Mouse (Mus musculus) neural tube, embryonic 14.5 days (tissue): Measurements from ENCODE around the gene Cnga1. TPM values are rescaled to one million over a fixed set of nuclear protein-coding genes. Genes with fewer than 3 reads are reported as not detected.
A peak's percentile ranks its signal among the peaks of the same experiment; 100 is the strongest.

Experiments
- ATAC-seq: fragments of 200-750 bp; cut with Nextera tagmentation; 2 replicates; pipeline ENCODE4 v1.8.0; 2017; ENCODE audit warnings: low read depth, mild to moderate bottlenecking, moderate TSS enrichment, moderate library complexity
- H3K27ac ChIP-seq: fragments of 300-500 bp; sonication (generic); 2 replicates; pipeline ENCODE4 v1.5.1; 2014; ENCODE audit warnings: low read depth, mild to moderate bottlenecking, control low read depth, low read length, moderate library complexity, mixed read lengths
- H3K27me3 ChIP-seq: fragments of 300-500 bp; sonication (generic); 2 replicates; pipeline ENCODE4 v1.6.1; 2014; ENCODE audit warnings: low read length; ENCODE audit not compliant: control insufficient read depth, insufficient read depth
- H3K36me3 ChIP-seq: fragments of 300-500 bp; sonication (generic); 2 replicates; pipeline ENCODE4 v1.6.1; 2014; ENCODE audit warnings: low read length, mixed read lengths; ENCODE audit not compliant: control insufficient read depth, insufficient read depth
- H3K4me1 ChIP-seq: fragments of 300-500 bp; sonication (generic); 2 replicates; pipeline ENCODE4 v1.6.1; 2014; ENCODE audit warnings: low read length; ENCODE audit not compliant: control insufficient read depth, insufficient read depth
- H3K4me2 ChIP-seq: fragments of 300-500 bp; sonication (generic); 2 replicates; pipeline ENCODE4 v1.6.1; 2014; ENCODE audit warnings: mild to moderate bottlenecking, low read depth, low read length, control low read depth
- H3K4me3 ChIP-seq: fragments of 300-500 bp; sonication (generic); 2 replicates; pipeline ENCODE4 v1.5.1; 2014; ENCODE audit warnings: low read depth, low read length, control low read depth, mixed read lengths
- H3K9ac ChIP-seq: fragments of 300-500 bp; sonication (generic); replicated peaks from 2 replicates; pipeline ENCODE4 v1.6.1; 2014; ENCODE audit warnings: low read depth, mild to moderate bottlenecking, control low read depth, low read length, mixed read lengths
- H3K9me3 ChIP-seq: fragments of 300-500 bp; sonication (generic); 2 replicates; pipeline ENCODE4 v1.6.1; 2016; ENCODE audit warnings: low read length; ENCODE audit not compliant: control insufficient read depth
- WGBS: fragments of 180-500 bp; shearing (Covaris S2); extraction: QIAGEN DNeasy Blood & Tissue Kit; methylation state at CpG from one replicate; pipeline ENCODE4 v1.1.7; 2014; 5-methylcytosine and 5-hydroxymethylcytosine counted together
- polyA plus RNA-seq: library from polyadenylated mRNA; unstranded; fragments of >200 nt; fragmentation: Nextera tagmentation; extraction: Ambion mirVana; gene quantifications from 2 replicates; pipeline ENCODE4 v1.2.1, GENCODE M21; 2014

The Cnga1 gene
- polyA plus RNA-seq, 1 experiment from 2014 or later = not detected

GRCm38 (mm10) chr5:72647418-72647907, 3.4 kb upstream of the Cnga1 start, which contains the start of gene Nipal1:
Gene Nipal1, plus strand, starts transcription at chr5:72647795.
- Histone ChIP-seq H3K27ac (no peak within 1 kb of the TSS), H3K9ac (peak within 1 kb of the TSS; percentile 44; the same call in 1 of the 2 replicates), H3K27me3 (peaks cover 6% of the 10 kb centered on the region; the same call in 1 of the 2 replicates), H3K4me3 (peak within 1 kb of the TSS; percentile 41), H3K36me3 (no peaks in the 10 kb centered on the region), H3K9me3 (no peaks in the 10 kb centered on the region), H3K4me2 (peak within 1 kb of the TSS; percentile 95), H3K4me1 (no peaks in the 10 kb centered on the region)
- WGBS = under 1% methylated on average over 25 of the region's 25 CpGs
- peak; percentile 94 for ATAC-seq

- 29% methylated on average over 10 of the region's 10 CpGs for WGBS
- ATAC-seq = 0 out of 2 replicates have a peak, but pooled peaks have one; percentile 28
- H3K36me3 ChIP-seq = no peaks in the 10 kb centered on the region
- peak overlapping the region; percentile 95 for H3K4me2 ChIP-seq
- H3K9ac ChIP-seq = 0 out of 2 replicates have a peak overlapping the region, but pooled peaks have one; percentile 44
- H3K4me3 ChIP-seq = peak overlapping the region; percentile 41
- H3K27me3 ChIP-seq = peaks cover 6% of the 10 kb centered on the region; the same call in 1 of the 2 replicates
- H3K9me3 ChIP-seq = no peaks in the 10 kb centered on the region
- no peaks in the 10 kb centered on the region for H3K4me1 ChIP-seq
- no peak overlapping the region for H3K27ac ChIP-seq
Observed at GRCm38 (mm10) chr5:72646996-72647395, 2.9 kb upstream of the Cnga1 start.

GRCm38 (mm10) chr5:72646131-72646530, 2.1 kb upstream of the Cnga1 start:
- no peak overlapping the region for H3K4me2 ChIP-seq
- WGBS = 46% methylated on average over 10 of the region's 10 CpGs
- no peak overlapping the region for H3K27ac ChIP-seq
- no peak for ATAC-seq
- H3K36me3 ChIP-seq = no peaks in the 10 kb centered on the region
- no peak overlapping the region for H3K4me3 ChIP-seq
- H3K4me1 ChIP-seq = no peaks in the 10 kb centered on the region
- peaks cover 6% of the 10 kb centered on the region; the same call in 1 of the 2 replicates for H3K27me3 ChIP-seq
- no peaks in the 10 kb centered on the region for H3K9me3 ChIP-seq
- no peak overlapping the region for H3K9ac ChIP-seq

- H3K27ac ChIP-seq = no peak overlapping the region
- H3K36me3 ChIP-seq = no peaks in the 10 kb centered on the region
- no peak overlapping the region for H3K4me2 ChIP-seq
- no peaks in the 10 kb centered on the region for H3K9me3 ChIP-seq
- 67% methylated on average over 7 of the region's 7 CpGs for WGBS
- no peak overlapping the region for H3K9ac ChIP-seq
- H3K27me3 ChIP-seq = peaks cover 6% of the 10 kb centered on the region; the same call in 1 of the 2 replicates
- H3K4me3 ChIP-seq = no peak overlapping the region
- ATAC-seq = no peak
- no peaks in the 10 kb centered on the region for H3K4me1 ChIP-seq
Observed at GRCm38 (mm10) chr5:72643655-72644054, 420 bp downstream of the Cnga1 start.

GRCm38 (mm10) chr5:72640072-72640471, 4.0 kb downstream of the Cnga1 start:
- WGBS = 88% methylated on average over 1 of the region's 1 CpGs

GRCm38 (mm10) chr5:72636576-72636975, 7.5 kb downstream of the Cnga1 start:
- no peak overlapping the region for H3K4me3 ChIP-seq
- no peak for ATAC-seq
- no peak overlapping the region for H3K27ac ChIP-seq
- no peak overlapping the region for H3K4me2 ChIP-seq
- H3K9me3 ChIP-seq = no peaks in the 10 kb centered on the region
- no peaks in the 10 kb centered on the region for H3K36me3 ChIP-seq
- H3K9ac ChIP-seq = no peak overlapping the region
- WGBS = 91% methylated on average over 3 of the region's 3 CpGs
- H3K27me3 ChIP-seq = no peaks in the 10 kb centered on the region
- no peaks in the 10 kb centered on the region for H3K4me1 ChIP-seq

More at GRCm38 (mm10) chr5:72640072-72640471, 4.0 kb downstream of the Cnga1 start:
- H3K9me3 ChIP-seq = no peaks in the 10 kb centered on the region
- H3K4me3 ChIP-seq = no peak overlapping the region
- no peak overlapping the region for H3K27ac ChIP-seq
- no peak overlapping the region for H3K4me2 ChIP-seq
- no peak overlapping the region for H3K9ac ChIP-seq
- no peak for ATAC-seq
- H3K27me3 ChIP-seq = no peaks in the 10 kb centered on the region; the same call in 1 of the 2 replicates
- no peaks in the 10 kb centered on the region for H3K36me3 ChIP-seq
- no peaks in the 10 kb centered on the region for H3K4me1 ChIP-seq

- Histone ChIP-seq H3K9me3 (no peaks in the 10 kb centered on the region), H3K27me3 (no peaks in the 10 kb centered on the region), H3K4me2 (no peak overlapping the region), H3K9ac (no peak overlapping the region), H3K4me3 (no peak overlapping the region), H3K27ac (no peak overlapping the region), H3K4me1 (no peaks in the 10 kb centered on the region), H3K36me3 (no peaks in the 10 kb centered on the region)
- no peak for ATAC-seq
- 72% methylated on average over 3 of the region's 3 CpGs for WGBS
Observed at GRCm38 (mm10) chr5:72636122-72636521, 8.0 kb downstream of the Cnga1 start.

GRCm38 (mm10) chr5:72634791-72635271, 9.2 kb downstream of the Cnga1 start:
- Histone ChIP-seq H3K36me3 (no peaks in the 10 kb centered on the region), H3K9me3 (no peaks in the 10 kb centered on the region), H3K27ac (no peak overlapping the region), H3K4me3 (no peak overlapping the region), H3K27me3 (no peaks in the 10 kb centered on the region), H3K4me2 (no peak overlapping the region), H3K9ac (no peak overlapping the region), H3K4me1 (no peaks in the 10 kb centered on the region)
- 90% methylated on average over 9 of the region's 9 CpGs for WGBS
- ATAC-seq = no peak

GRCm38 (mm10) chr5:72630026-72630425, 14.0 kb downstream of the Cnga1 start:
- 93% methylated on average over 6 of the region's 6 CpGs for WGBS
- Histone ChIP-seq H3K9ac (no peak overlapping the region), H3K4me2 (no peak overlapping the region), H3K9me3 (no peaks in the 10 kb centered on the region), H3K4me1 (no peaks in the 10 kb centered on the region), H3K27me3 (no peaks in the 10 kb centered on the region), H3K27ac (no peak overlapping the region), H3K4me3 (no peak overlapping the region), H3K36me3 (no peaks in the 10 kb centered on the region)
- ATAC-seq = no peak
